Mouse (Mus musculus): ENCODE measurements at regions not wholly inside any gene's neighbourhood (a gene's known extent, or its start where the extent isn't known, plus 50 kb on each side); places are given as distances from the start of the nearest gene placed in this dataset.

DNA sequence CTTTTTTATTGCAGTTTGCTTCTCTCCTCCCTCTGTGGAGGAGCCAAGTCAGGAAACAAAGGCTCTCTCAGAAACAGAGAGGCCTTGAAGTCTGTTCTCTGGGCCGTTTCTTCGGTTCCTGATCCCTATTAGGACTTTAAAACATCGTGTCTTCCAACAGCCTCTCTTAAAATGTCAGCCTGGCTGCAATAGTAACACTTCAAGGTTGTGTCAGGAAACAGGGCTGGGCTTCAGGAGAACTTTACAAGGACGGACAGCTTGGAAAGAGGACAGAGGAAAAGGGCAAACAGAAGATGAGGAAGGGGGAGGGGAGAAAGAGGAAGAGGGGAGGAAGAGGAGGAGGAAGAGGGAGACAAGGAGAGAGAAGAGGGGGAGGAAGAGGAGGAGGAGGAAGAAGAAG is 191.7 kb upstream of the Rreb1 start:
- TF ChIP-seq POLR2A (IDR thresholded peaks at IDR 0.05; ENCODE audit: insufficient read depth, low read depth, low read length) (no peak), CTCF (IDR thresholded peaks at IDR 0.05; ENCODE audit: insufficient read depth, low read depth, low read length) (no peak)
- Histone ChIP-seq H3K27ac (ENCODE audit: insufficient read depth, low read depth, low read length) (no peak overlapping the region), H3K4me3 (ENCODE audit: insufficient read depth, low read depth, low read length) (no peak overlapping the region), H3K4me1 (ENCODE audit: control insufficient read depth, insufficient read depth, low read length) (no peaks in the 10 kb centered on the region)
- WGBS, result 27% methylated on average over 4 of the region's 4 CpGs

DNA sequence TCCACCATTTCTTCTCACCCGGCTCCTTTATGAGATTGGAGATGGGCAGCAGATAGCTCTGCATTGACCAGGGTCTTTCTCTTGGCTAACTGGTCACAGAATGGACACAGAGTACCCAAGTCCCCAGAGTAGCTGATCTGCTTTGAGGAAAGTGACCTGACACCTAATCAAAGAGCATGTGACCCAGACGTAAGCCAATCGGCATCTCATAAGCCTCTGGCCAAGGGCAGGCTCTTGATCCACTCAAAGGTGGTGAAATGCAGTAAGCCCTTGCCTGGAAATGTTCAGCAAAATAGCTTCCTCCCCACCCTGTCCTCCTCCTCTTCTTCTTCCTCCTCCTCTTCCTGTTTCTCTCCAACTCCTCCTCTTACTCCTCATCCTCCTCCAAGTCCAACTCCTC is 190.3 kb upstream of the Rreb1 start:
- no peak overlapping the region for H3K4me3 ChIP-seq (ENCODE audit: insufficient read depth, low read depth, low read length)
- H3K4me1 ChIP-seq (ENCODE audit: control insufficient read depth, insufficient read depth, low read length), result no peaks in the 10 kb centered on the region
- H3K27ac ChIP-seq (ENCODE audit: insufficient read depth, low read depth, low read length), result no peak overlapping the region
- WGBS, result 96% methylated on average over 3 of the region's 3 CpGs
- TF ChIP-seq CTCF (IDR thresholded peaks at IDR 0.05; ENCODE audit: insufficient read depth, low read depth, low read length) (no peak), POLR2A (IDR thresholded peaks at IDR 0.05; ENCODE audit: insufficient read depth, low read depth, low read length) (no peak)

DNA sequence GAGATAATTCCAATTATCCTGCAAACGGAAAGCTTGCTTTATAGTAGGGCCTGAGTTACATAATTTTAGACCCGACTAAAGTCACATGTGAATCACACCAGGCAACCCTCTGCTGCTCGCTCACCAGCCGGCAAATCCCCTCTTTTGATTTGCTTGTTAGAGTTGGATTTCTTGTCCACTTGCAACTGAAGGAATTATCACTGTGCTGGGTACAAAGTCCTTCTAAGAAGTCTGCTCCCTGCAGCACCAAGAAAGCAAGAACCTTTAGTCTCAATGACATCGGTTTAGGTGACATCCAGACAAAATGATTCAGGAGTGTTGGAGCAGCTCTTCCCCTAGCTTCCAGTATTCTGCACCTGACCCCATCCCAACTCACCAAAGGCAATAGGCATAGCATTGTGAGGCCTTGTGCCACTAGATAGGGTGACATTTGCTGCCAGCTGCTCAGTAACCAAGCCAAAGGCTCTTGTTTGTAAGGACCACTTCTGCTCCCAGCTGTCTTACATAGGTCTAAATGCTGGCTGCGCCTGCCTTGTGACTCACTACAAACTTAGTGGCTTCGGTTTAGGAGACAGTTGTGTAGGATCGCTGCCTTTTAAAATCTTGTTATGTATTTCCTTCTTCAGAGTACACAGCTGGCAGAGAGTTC is 189.5 kb upstream of the Rreb1 start:
- Histone ChIP-seq H3K27ac (ENCODE audit: insufficient read depth, low read depth, low read length) (no peak overlapping the region), H3K4me1 (ENCODE audit: control insufficient read depth, insufficient read depth, low read length) (no peaks in the 10 kb centered on the region), H3K4me3 (ENCODE audit: insufficient read depth, low read depth, low read length) (no peak overlapping the region)
- TF ChIP-seq POLR2A (IDR thresholded peaks at IDR 0.05; ENCODE audit: insufficient read depth, low read depth, low read length) (no peak), CTCF (IDR thresholded peaks at IDR 0.05; ENCODE audit: insufficient read depth, low read depth, low read length) (no peak)
- WGBS, result 85% methylated on average over 8 of the region's 8 CpGs

DNA sequence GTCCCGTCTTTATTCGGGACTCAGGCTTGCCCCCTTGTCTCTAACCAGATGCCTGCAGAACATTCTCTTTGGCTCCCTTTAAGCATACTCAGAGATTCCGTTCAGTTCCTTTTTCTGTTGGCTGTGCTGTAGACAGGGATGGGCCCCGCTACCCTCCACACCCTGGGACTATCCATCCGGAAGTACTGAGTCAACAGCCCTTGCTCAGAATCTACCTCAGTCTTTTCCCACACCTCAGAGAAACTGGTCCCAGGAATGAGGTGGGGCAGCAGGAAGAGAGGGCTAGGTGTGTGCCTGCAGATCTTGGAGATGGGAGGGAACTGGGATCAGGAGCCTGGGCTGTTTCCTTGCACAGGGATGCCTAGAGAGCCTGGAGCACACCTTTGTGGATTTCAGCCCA is 186.1 kb upstream of the Rreb1 start:
- H3K27ac ChIP-seq (ENCODE audit: insufficient read depth, low read depth, low read length), result no peak overlapping the region
- 87% methylated on average over 5 of the region's 5 CpGs for WGBS
- TF ChIP-seq POLR2A (IDR thresholded peaks at IDR 0.05; ENCODE audit: insufficient read depth, low read depth, low read length), result no peak
- no peak for TF ChIP-seq CTCF (IDR thresholded peaks at IDR 0.05; ENCODE audit: insufficient read depth, low read depth, low read length)
- no peaks in the 10 kb centered on the region for H3K4me1 ChIP-seq (ENCODE audit: control insufficient read depth, insufficient read depth, low read length)
- no peak overlapping the region for H3K4me3 ChIP-seq (ENCODE audit: insufficient read depth, low read depth, low read length)

DNA sequence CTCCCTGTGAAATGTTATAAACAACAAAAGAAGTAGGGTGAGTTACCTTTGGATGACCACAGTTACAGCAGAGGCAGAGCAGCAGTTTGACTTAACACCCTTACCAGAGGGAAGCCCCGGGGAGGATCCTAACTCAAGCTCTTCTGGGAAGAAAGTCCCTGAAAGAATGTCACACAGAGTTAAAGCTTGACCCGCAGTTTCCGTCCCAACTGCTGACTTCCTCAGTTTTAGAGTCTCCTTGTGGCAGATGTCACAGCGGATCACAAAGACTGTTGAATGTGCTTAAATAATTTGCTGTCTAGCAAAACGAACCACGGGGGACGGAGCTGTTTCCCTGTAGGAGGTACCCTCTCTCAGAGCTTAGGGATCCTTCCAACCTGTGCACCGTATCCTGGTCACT is 183.0 kb upstream of the Rreb1 start:
- TF ChIP-seq CTCF (IDR thresholded peaks at IDR 0.05; ENCODE audit: insufficient read depth, low read depth, low read length), result no peak
- no peak for TF ChIP-seq POLR2A (IDR thresholded peaks at IDR 0.05; ENCODE audit: insufficient read depth, low read depth, low read length)
- Histone ChIP-seq H3K4me1 (ENCODE audit: control insufficient read depth, insufficient read depth, low read length) (no peaks in the 10 kb centered on the region), H3K4me3 (ENCODE audit: insufficient read depth, low read depth, low read length) (no peak overlapping the region), H3K27ac (ENCODE audit: insufficient read depth, low read depth, low read length) (no peak overlapping the region)
- 67% methylated on average over 8 of the region's 8 CpGs for WGBS

DNA sequence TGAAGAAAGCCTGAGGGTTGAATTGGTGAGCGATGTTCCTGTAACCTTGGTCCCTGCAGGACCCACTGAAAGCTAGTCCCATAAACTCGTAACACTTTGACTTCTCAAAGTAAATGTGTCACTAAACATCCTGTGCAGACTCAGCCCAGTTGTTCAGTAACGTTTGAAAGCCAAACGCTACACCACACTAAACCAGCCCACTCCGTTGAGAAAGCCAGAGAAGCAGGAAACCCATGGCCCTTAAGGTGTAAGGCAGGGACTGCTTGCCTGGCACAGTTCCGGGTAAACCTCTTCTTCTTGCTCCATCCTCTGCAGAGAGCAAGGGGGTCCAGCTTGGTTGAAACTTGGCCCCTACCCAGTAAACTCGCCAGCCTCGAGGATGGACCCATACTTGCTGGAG is 180.6 kb upstream of the Rreb1 start:
- H3K27ac ChIP-seq (ENCODE audit: insufficient read depth, low read depth, low read length), result no peak overlapping the region
- WGBS, result 86% methylated on average over 8 of the region's 8 CpGs
- no peaks in the 10 kb centered on the region for H3K4me1 ChIP-seq (ENCODE audit: control insufficient read depth, insufficient read depth, low read length)
- no peak overlapping the region for H3K4me3 ChIP-seq (ENCODE audit: insufficient read depth, low read depth, low read length)
- TF ChIP-seq CTCF (IDR thresholded peaks at IDR 0.05; ENCODE audit: insufficient read depth, low read depth, low read length), result no peak
- no peak for TF ChIP-seq POLR2A (IDR thresholded peaks at IDR 0.05; ENCODE audit: insufficient read depth, low read depth, low read length)

DNA sequence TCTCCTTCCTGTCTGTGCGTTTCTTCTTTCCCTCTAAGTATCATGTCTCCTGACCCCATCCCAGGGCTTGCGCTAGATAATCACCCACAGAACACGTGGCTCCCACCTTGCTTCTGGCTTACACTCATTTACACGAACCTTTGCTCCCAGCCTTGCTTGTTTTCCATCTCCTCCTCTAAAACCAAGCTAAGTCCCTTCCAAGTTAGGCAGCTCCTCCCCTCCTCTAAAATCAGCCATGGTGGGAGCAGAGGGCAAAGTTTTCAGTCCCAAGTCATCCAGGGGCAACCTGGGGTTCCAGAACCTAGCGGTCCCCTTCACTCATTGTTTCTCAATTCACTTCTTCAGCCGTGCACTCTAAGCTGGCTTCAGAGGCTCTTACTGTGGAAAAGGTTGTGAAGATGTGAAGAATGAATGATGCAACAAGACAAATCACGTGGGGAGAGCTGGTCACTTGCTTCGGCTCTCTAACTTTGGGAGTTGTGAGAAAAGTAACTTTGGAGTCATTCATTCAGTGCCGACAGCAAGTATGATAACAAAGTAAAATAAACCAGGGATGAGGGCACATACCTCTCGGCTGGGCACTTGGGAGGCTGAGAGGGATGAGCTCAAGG is 179.9 kb upstream of the Rreb1 start:
- 94% methylated on average over 10 of the region's 10 CpGs for WGBS
- no peak overlapping the region for H3K4me3 ChIP-seq (ENCODE audit: insufficient read depth, low read depth, low read length)
- no peak overlapping the region for H3K27ac ChIP-seq (ENCODE audit: insufficient read depth, low read depth, low read length)
- H3K4me1 ChIP-seq (ENCODE audit: control insufficient read depth, insufficient read depth, low read length), result no peaks in the 10 kb centered on the region
- TF ChIP-seq POLR2A (IDR thresholded peaks at IDR 0.05; ENCODE audit: insufficient read depth, low read depth, low read length) (no peak), CTCF (IDR thresholded peaks at IDR 0.05; ENCODE audit: insufficient read depth, low read depth, low read length) (no peak)

DNA sequence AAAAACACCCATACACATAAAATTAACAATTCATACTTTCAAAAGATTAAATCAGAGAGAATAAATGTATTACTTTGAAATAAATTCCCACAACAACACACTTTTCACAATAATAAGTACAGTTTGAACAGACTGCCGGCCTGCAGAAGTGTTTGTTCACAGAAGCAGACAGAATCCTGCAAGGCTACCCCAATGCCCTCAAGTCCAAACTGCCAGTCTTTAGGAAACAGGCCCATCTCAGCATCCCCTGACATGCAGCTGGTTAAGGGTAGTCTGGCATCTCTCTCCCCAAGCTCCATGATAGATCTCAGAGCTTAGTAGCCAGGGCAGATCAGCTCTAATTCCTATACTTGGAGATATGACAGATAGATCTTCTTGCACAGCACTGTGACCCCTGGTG is 178.5 kb upstream of the Rreb1 start:
- WGBS, result 95% methylated on average over 1 of the region's 1 CpGs
- Histone ChIP-seq H3K4me1 (ENCODE audit: control insufficient read depth, insufficient read depth, low read length) (no peaks in the 10 kb centered on the region), H3K4me3 (ENCODE audit: insufficient read depth, low read depth, low read length) (no peak overlapping the region), H3K27ac (ENCODE audit: insufficient read depth, low read depth, low read length) (no peak overlapping the region)
- no peak for TF ChIP-seq CTCF (IDR thresholded peaks at IDR 0.05; ENCODE audit: insufficient read depth, low read depth, low read length)
- no peak for TF ChIP-seq POLR2A (IDR thresholded peaks at IDR 0.05; ENCODE audit: insufficient read depth, low read depth, low read length)

DNA sequence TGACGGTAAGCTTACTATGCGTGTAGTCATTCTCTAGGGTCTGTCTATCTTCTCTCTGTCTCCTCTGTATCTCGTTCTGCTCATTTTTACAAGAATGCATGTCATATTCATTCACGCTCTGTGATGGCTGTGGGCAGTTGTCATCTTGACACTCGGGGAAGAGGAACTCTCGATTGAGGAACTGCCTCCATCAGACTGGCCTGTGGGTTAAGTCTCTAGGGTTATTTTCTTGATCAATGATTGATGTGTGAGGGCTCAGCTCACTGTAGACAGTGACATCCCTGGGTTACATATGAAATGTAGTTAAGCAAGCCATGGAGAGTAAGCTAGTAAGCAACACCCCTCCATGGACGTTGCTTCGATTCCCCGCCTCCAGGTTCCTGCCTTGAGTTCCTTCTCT is 178.0 kb upstream of the Rreb1 start:
- WGBS, result 89% methylated on average over 9 of the region's 9 CpGs
- H3K27ac ChIP-seq (ENCODE audit: insufficient read depth, low read depth, low read length), result no peak overlapping the region
- H3K4me1 ChIP-seq (ENCODE audit: control insufficient read depth, insufficient read depth, low read length), result no peaks in the 10 kb centered on the region
- TF ChIP-seq CTCF (IDR thresholded peaks at IDR 0.05; ENCODE audit: insufficient read depth, low read depth, low read length) (no peak), POLR2A (IDR thresholded peaks at IDR 0.05; ENCODE audit: insufficient read depth, low read depth, low read length) (no peak)
- H3K4me3 ChIP-seq (ENCODE audit: insufficient read depth, low read depth, low read length), result no peak overlapping the region

Measured in olfactory bulb, adult 2 months (tissue).